Mouse (Mus musculus): Measurements from ENCODE around the gene Rpl36al. TPM values are rescaled to one million over a fixed set of nuclear protein-coding genes. Genes with fewer than 3 reads are reported as not detected.
"Not testable (repeated sequence)": the region's sequence is repeated elsewhere in the genome, so short reads cannot be mapped to it uniquely, and the experiment has no call there.

Gene Rpl36al
- polyA plus RNA-seq, 1 experiment from 2014 or later, result 316 TPM

DNA sequence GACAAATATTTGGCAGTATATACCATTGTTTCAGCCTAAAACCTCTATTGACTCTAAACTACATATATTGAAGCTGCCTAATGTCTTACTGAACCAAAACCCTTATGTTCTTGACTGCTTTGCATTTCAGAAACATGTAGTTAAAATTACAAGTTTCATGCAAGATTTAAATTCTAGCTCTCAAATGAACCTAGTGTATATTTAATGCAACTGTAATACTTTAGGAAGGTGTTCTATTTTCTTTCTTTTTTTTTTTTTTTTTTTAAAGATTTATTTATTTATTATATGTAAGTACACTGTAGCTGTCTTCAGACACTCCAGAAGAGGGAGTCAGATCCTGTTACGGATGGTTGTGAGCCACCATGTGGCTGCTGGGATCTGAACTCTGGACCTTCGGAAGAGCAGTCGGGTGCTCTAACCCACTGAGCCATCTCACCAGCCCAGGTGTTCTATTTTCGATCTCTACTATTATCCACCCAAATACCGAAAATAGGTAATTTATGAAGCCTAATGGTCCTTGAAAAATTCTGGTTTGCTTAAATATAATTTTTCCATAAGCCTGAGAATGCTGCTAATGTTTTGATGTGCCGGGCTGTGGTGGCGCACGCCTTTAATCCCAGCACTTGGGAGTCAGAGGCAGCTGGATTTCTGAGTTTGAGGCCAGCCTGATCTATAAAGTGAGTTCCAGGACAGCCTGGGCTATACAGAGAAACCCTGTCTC lies 16.9 kb downstream of the Rpl36al start:
- H3K9me3 ChIP-seq; H3K36me3 ChIP-seq; H3K27me3 ChIP-seq; ATAC-seq (replicated peaks); H3K27ac ChIP-seq (replicated peaks); H3K9ac ChIP-seq (replicated peaks): not testable (repeated sequence)
- WGBS, result 64% methylated on average over 8 of the region's 8 CpGs
- Histone ChIP-seq H3K4me3 (peak overlapping the region; percentile 89; the same call in 1 of the 2 replicates), H3K4me1 (peaks cover 18% of the 10 kb centered on the region), H3K4me2 (replicated peaks) (peak overlapping the region; percentile 90; the same call in 1 of the 2 replicates)

DNA sequence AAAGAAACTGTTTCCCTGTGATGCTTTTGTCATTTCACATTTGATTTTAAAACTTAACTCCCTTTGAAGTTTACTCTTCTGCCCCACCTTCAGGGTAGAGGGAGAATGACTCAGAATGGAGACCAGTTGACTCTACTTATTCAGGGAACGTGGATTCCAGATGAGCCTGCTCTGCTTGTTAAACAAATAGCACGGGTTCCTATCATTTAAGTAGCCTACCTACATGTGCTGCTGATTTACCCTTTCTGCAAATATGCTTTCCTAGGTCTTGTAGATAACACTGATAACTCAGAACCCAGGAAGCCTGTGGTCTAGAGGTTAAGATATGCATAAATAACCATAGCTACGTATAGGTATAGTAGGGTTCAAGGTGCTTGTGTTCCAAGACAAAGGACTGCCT lies 19.0 kb downstream of the Rpl36al start:
- no peak overlapping the region for H3K4me2 ChIP-seq (replicated peaks)
- WGBS, result 58% methylated on average over 3 of the region's 3 CpGs
- H3K36me3 ChIP-seq, result no peaks in the 10 kb centered on the region
- peaks cover 14% of the 10 kb centered on the region for H3K4me1 ChIP-seq
- H3K9ac ChIP-seq (replicated peaks), result no peak overlapping the region
- H3K9me3 ChIP-seq, result no peaks in the 10 kb centered on the region
- no peak overlapping the region for H3K27ac ChIP-seq (replicated peaks)
- no peak for ATAC-seq (replicated peaks)
- no peak overlapping the region for H3K4me3 ChIP-seq
- H3K27me3 ChIP-seq, result no peaks in the 10 kb centered on the region

- not testable (repeated sequence) for H3K9me3 ChIP-seq; ATAC-seq (replicated peaks); H3K27me3 ChIP-seq; H3K36me3 ChIP-seq; H3K9ac ChIP-seq (replicated peaks); H3K4me2 ChIP-seq (replicated peaks); H3K4me3 ChIP-seq; H3K27ac ChIP-seq (replicated peaks); H3K4me1 ChIP-seq
- WGBS, result 78% methylated on average over 4 of the region's 4 CpGs
Measured at GRCm38 (mm10) chr12:69163586-69163985, 20.3 kb downstream of the Rpl36al start.

- 75% methylated on average over 2 of the region's 2 CpGs for WGBS
- not testable (repeated sequence) for H3K27me3 ChIP-seq; H3K9ac ChIP-seq (replicated peaks); H3K4me3 ChIP-seq; H3K27ac ChIP-seq (replicated peaks); ATAC-seq (replicated peaks); H3K4me2 ChIP-seq (replicated peaks); H3K9me3 ChIP-seq
- H3K4me1 ChIP-seq, result peaks cover 13% of the 10 kb centered on the region
- H3K36me3 ChIP-seq, result peaks cover 19% of the 10 kb centered on the region
Measured at GRCm38 (mm10) chr12:69160677-69161076, 23.2 kb downstream of the Rpl36al start.

DNA sequence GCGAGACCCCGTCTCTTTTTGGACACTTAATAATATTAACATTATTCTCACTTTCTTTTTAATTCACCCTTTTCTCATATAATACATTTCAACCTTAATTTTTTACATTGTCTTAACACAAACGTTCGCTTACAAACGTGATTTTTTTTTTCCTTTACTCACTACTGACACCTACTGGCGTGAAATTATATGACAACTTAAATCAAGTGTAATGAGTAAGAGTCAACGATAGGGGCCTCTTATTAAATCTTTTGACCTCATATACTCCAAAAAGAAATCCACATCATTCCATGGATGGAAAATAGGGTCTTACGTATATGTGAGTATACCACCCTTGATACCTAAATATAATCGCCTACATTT lies 24.3 kb downstream of the Rpl36al start:
- 3% methylated on average over 9 of the region's 9 CpGs for WGBS
- no peak for ATAC-seq (replicated peaks)
- peak overlapping the region; percentile 70; the same call in 1 of the 2 replicates for H3K27ac ChIP-seq (replicated peaks)

GRCm38 (mm10) chr12:69158765-69159577 lies 24.9 kb downstream of the Rpl36al start, which contains the start of gene Rps29:
Gene Rps29 (minus strand): TSS chr12:69159186.
- peak within 1 kb of the TSS; percentile 51 for H3K4me2 ChIP-seq (replicated peaks)
- WGBS, result under 1% methylated on average over 60 of the region's 68 CpGs
- peak within 1 kb of the TSS; percentile 77 for H3K9ac ChIP-seq (replicated peaks)
- peak within 1 kb of the TSS; percentile 94 for H3K27ac ChIP-seq (replicated peaks)
- H3K9me3 ChIP-seq, H3K27me3 ChIP-seq: not testable (repeated sequence)
- H3K4me1 ChIP-seq, result peaks cover 13% of the 10 kb centered on the region
- H3K4me3 ChIP-seq, result peak within 1 kb of the TSS; percentile 59
- H3K36me3 ChIP-seq, result peaks cover 21% of the 10 kb centered on the region
- peak; percentile 99 for ATAC-seq (replicated peaks)

More for the DNA sequence above, 24.3 kb downstream of the Rpl36al start:
- Histone ChIP-seq H3K36me3 (peaks cover 21% of the 10 kb centered on the region), H3K27me3 (no peaks in the 10 kb centered on the region), H3K4me3 (peak overlapping the region; percentile 59), H3K4me1 (peaks cover 13% of the 10 kb centered on the region), H3K9ac (replicated peaks) (no peak overlapping the region), H3K9me3 (no peaks in the 10 kb centered on the region), H3K4me2 (replicated peaks) (no peak overlapping the region; the same call in 1 of the 2 replicates)

GRCm38 (mm10) chr12:69158366-69158764 lies 25.5 kb downstream of the Rpl36al start:
- H3K4me3 ChIP-seq, result peak overlapping the region; percentile 59
- peak overlapping the region; percentile 77 for H3K9ac ChIP-seq (replicated peaks)
- no peaks in the 10 kb centered on the region for H3K9me3 ChIP-seq
- H3K27ac ChIP-seq (replicated peaks), result peak overlapping the region; percentile 94
- no peak for ATAC-seq (replicated peaks)
- peaks cover 21% of the 10 kb centered on the region for H3K36me3 ChIP-seq
- H3K4me2 ChIP-seq (replicated peaks), result peak overlapping the region; percentile 51
- peaks cover 13% of the 10 kb centered on the region for H3K4me1 ChIP-seq
- no peaks in the 10 kb centered on the region for H3K27me3 ChIP-seq
- WGBS, result under 1% methylated on average over 19 of the region's 19 CpGs

DNA sequence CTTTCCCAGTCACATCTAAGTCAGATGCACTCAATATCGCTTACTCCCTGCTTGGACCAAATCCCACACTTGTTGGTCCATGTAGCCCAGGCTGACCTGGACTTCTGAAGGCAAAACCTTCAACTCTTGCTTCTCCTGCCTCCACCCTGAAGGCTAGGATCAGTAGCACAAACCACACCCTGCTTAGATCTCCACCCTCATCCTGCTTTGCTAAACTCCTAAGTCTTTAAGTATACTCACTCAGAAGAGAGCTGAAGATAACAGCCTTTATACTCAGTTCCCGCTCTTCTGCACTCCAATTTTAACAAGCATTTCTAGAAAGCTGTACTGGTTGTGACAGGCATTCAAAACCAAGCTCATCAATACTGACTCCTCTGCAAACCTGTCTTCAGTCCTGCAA lies 26.8 kb downstream of the Rpl36al start:
- WGBS, result 96% methylated on average over 2 of the region's 2 CpGs
- Histone ChIP-seq H3K4me3 (peak overlapping the region; percentile 59; the same call in 1 of the 2 replicates), H3K4me2 (replicated peaks) (no peak overlapping the region)

DNA sequence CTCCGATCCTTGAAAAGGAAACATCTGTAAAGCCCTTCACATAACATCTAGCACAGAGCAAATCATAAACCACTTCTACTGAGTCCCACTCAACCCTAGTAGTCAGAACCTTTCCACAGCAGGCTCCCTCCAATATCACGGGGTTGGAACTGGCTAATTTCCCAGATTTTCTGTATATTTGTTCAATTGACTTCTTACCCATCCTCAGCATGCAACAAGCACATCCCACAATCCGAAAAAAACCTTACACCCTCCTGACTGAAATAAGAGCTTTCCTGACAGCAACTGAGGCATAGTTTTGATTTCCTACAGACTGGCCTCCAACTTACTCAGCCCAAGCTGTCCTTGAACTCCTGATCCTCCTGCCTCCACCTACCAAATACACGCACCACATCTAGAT lies 27.4 kb downstream of the Rpl36al start:
- WGBS, result 90% methylated on average over 4 of the region's 4 CpGs
- H3K36me3 ChIP-seq, result peaks cover 21% of the 10 kb centered on the region
- H3K4me2 ChIP-seq (replicated peaks), result no peak overlapping the region
- no peak for ATAC-seq (replicated peaks)
- H3K27ac ChIP-seq (replicated peaks), result no peak overlapping the region
- H3K9me3 ChIP-seq, result no peaks in the 10 kb centered on the region
- no peaks in the 10 kb centered on the region for H3K27me3 ChIP-seq
- no peak overlapping the region for H3K4me3 ChIP-seq
- H3K4me1 ChIP-seq, result peaks cover 13% of the 10 kb centered on the region
- no peak overlapping the region for H3K9ac ChIP-seq (replicated peaks)

More for the DNA sequence above, 26.8 kb downstream of the Rpl36al start:
- H3K9ac ChIP-seq (replicated peaks), result no peak overlapping the region
- no peaks in the 10 kb centered on the region for H3K27me3 ChIP-seq
- H3K4me1 ChIP-seq, result peaks cover 13% of the 10 kb centered on the region
- H3K9me3 ChIP-seq, result no peaks in the 10 kb centered on the region
- H3K36me3 ChIP-seq, result peaks cover 21% of the 10 kb centered on the region
- ATAC-seq (replicated peaks), result no peak
- no peak overlapping the region for H3K27ac ChIP-seq (replicated peaks)

DNA sequence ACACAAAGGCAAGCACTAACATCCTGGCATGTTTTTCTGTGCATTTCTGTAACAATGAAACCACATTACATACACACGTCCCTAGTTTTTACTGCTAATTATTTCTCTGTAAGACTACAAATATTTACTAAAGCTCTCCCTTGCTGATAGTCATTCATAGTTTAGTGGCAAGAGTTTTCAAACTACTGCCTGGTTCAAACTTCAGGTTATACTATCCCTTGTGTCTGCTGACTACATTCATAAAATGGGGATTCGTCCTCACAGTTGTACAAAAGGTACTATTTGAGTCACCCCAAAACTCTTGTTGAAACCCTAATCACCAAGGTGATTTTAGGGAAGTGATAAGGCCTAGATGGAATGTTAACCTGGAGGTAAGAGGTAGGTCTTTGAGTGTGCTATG lies 28.0 kb downstream of the Rpl36al start:
- no peak overlapping the region for H3K9ac ChIP-seq (replicated peaks)
- peaks cover 21% of the 10 kb centered on the region for H3K36me3 ChIP-seq
- ATAC-seq (replicated peaks), result no peak
- H3K4me2 ChIP-seq (replicated peaks), result no peak overlapping the region
- H3K4me3 ChIP-seq, result no peak overlapping the region
- H3K9me3 ChIP-seq, result no peaks in the 10 kb centered on the region
- H3K4me1 ChIP-seq, result peaks cover 13% of the 10 kb centered on the region
- H3K27ac ChIP-seq (replicated peaks), result no peak overlapping the region
- WGBS, result 85% methylated on average over 2 of the region's 2 CpGs
- no peaks in the 10 kb centered on the region for H3K27me3 ChIP-seq

DNA sequence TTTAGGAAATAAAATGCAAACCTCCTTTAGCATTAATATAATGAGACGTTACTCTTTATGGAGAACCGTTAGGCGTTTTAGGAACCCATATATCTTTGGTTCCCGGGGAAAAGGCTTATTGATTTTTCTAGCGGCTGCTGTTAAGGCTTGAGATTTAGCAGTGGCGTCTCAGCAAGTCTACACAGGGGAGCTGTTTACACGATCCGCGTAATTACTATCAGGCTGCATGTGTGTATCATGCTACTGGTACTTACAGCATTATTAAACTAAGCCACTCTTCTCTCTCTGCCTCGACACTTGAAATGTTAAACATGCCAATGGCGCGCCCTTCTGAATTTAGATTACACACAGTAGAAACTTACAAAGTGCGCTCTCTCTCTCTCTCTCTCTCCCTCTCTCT lies 33.8 kb downstream of the Rpl36al start:
- no peaks in the 10 kb centered on the region for H3K9me3 ChIP-seq
- no peak overlapping the region for H3K4me3 ChIP-seq
- H3K4me1 ChIP-seq, result no peaks in the 10 kb centered on the region
- H3K4me2 ChIP-seq (replicated peaks), result no peak overlapping the region
- H3K27me3 ChIP-seq, result no peaks in the 10 kb centered on the region
- ATAC-seq (replicated peaks), result no peak
- H3K36me3 ChIP-seq, result no peaks in the 10 kb centered on the region
- no peak overlapping the region for H3K9ac ChIP-seq (replicated peaks)
- WGBS, result 84% methylated on average over 13 of the region's 13 CpGs
- no peak overlapping the region for H3K27ac ChIP-seq (replicated peaks)

- Histone ChIP-seq H3K4me1 (no peaks in the 10 kb centered on the region), H3K27me3 (no peaks in the 10 kb centered on the region), H3K36me3 (no peaks in the 10 kb centered on the region), H3K9ac (replicated peaks) (no peak overlapping the region), H3K27ac (replicated peaks) (no peak overlapping the region), H3K4me3 (no peak overlapping the region), H3K9me3 (no peaks in the 10 kb centered on the region), H3K4me2 (replicated peaks) (no peak overlapping the region)
- ATAC-seq (replicated peaks), result no peak
- 95% methylated on average over 5 of the region's 5 CpGs for WGBS
Measured at GRCm38 (mm10) chr12:69147166-69147735, 36.6 kb downstream of the Rpl36al start.
